Mouse (Mus musculus) gastrocnemius, postnatal 25 days (tissue): Measurements from ENCODE around the gene Dst. TPM values are rescaled to one million over a fixed set of nuclear protein-coding genes. Genes with fewer than 3 reads are reported as not detected.

Source experiments
- DNase-seq: peaks from one replicate; pipeline ENCODE4 v3.0.0; 2022
- total RNA-seq, 2 experiments: library from RNA; stranded (reverse); gene quantifications; 1 replicate in 1 of 2; 2 replicates in 1 of 2; pipeline ENCODE4 v1.2.3; 2021

Gene Dst
- total RNA-seq, 2 experiments from 2014 or later = 184 to 215 TPM

DNA sequence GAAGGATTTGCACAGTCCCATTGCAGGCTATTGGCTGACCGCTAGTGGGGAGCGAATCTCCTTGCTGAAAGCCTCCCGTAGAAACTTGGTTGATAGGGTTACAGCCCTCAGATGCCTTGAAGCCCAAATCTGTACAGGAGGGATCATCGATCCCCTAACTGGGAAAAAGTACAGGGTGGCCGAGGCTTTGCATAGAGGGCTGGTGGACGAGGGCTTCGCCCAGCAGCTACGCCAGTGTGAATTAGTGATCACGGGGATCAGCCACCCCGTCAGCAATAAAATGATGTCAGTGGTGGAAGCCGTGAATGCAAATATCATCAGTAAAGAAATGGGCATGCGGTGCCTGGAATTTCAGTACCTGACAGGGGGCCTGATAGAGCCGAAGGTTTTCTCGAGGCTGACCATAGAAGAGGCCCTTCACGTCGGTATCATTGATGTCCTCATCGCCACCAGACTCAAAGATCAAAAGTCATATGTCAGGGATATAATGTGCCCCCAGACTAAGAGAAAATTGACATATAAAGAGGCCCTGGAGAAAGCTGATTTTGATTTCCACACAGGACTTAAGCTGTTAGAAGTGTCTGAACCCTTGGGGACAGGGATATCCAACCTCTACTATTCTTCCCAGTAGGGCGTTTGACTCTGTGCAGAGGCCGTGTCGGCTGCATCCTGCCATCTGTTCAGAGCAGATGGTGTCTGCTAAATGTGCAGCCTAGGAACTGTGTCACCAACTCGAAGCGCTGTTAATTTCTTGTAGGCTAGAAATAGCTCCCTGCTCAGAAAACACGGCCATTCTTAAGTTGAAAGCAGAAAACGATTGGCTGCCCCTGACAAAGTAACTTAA lies 274.6 kb downstream of the Dst start:
- no peak for DNase-seq

DNA sequence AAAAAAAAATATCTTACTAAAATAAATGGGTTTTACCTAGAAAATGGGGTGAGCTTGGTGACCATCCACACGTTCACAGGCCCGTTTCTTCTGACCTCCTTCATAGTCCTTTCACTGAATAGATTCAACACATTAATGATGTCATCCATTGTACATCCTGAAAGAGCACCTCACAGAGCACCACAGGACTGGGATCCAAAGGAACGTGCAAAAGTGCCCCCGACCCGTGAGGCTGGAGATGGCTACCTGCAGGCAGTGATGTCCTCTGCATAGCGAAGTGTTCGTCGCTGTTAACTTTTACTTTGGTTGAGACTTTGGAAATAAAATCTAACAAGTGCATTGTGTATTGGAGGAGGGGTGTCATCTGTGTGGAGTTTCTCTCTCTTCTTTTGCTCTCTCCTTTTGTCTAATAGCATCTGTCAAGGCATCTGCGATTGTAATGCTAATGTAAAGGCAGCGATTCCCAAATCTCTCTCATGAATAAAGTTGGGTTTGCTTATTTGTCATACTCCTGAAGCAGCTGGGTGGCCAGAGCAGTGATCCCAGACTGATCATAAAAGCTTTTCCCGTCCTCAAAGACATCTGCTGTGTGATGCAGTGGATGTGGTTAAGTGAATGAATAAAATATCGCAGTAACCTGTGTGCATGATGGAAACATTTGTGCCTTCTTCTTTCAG lies 275.4 kb downstream of the Dst start:
- no peak for DNase-seq

DNA sequence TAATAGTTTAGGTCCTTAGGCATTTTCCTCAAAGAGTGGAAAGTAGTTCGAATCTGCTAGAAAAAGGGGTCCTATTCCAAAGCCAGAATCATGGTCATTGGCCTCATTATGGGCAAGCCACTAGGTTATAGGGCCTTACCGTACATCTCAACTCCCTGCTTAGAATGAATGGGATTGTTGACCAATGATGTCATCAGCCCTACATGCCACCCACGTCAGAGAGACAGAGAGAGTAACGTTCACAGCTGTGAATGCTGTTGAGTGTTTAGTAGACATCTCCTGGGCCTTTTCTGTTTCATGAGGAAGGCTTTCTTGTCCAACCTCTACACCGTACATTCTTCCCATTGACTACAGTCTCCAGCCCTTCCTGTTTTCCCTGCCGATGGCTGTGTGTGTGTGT lies 276.2 kb downstream of the Dst start:
- DNase-seq = no peak

DNA sequence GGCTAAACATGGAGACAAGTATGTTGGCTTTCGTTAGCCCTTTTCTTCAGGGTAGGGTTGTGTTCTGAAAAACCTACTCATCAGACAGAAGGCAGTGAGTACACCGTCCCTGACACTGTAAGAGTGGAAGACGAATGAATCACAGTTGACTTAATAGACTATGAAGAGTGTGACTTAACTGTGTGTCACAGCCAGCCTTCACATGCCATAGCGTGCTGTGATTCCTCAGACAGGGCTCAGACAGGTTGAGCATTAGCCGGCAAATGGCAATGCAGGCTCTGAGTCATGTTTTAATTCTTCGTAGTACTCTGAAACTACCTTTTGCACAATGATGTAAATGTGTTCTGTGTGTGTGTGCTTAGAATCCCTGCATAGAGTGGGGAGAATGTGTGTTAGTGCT lies 278.0 kb downstream of the Dst start:
- no peak for DNase-seq

DNA sequence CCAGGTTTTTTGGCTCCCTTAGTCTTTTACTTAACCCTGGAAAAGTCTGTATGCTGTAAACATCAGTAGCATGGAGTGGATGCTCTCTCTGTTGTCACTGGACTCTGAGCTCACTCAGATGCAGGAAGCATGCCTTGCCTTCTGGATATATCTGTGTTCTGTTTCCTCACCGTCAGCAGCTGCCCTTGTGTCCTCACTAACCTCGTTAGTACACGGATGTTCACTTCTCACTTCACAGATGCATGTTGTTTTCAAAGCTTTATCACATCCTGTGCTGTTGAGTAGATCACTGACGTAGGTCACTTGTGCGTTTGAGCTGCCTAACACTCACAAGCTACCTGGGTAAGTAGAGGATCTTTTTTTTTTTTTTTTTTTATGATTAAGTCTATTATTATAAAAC lies 279.5 kb downstream of the Dst start:
- no peak for DNase-seq

DNA sequence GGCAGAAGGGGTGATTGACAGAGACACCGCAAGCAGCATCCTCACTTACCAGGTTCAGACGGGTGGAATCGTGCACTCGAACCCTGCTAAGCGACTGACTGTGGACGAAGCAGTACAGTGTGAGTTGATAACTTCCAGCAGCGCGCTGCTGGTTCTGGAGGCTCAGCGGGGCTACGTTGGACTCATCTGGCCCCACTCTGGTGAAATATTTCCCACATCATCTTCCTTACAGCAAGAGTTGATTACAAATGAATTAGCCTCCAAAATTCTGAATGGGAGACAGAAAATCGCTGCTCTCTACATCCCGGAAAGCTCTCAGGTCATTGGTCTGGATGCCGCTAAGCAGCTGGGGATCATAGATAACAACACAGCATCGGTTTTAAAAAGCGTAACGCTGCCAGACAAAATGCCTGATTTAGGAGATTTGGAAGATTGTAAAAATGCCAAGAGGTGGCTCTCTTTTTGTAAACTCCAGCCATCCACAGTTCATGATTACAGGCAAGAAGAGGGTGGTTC lies 280.8 kb downstream of the Dst start:
- DNase-seq = no peak

DNA sequence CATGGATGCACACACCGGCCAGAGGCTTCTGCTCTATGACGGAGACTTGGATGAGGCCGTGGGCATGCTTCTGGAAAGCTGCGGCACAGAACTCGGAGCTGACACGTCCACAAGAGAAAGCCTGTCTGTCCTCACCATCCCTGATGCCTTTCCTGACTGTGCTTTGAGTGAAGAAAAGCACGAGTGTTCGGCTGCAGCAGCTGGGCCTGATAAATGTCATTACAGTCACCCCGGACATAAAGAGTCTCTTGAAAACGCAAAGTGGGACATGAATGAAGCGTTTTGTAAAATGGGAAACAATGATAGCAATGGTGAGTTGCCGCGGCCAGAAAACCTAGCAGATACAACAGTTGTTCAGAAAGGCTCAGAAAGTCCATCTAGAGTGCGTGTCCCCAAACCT lies 281.3 kb downstream of the Dst start:
- DNase-seq = no peak

DNA sequence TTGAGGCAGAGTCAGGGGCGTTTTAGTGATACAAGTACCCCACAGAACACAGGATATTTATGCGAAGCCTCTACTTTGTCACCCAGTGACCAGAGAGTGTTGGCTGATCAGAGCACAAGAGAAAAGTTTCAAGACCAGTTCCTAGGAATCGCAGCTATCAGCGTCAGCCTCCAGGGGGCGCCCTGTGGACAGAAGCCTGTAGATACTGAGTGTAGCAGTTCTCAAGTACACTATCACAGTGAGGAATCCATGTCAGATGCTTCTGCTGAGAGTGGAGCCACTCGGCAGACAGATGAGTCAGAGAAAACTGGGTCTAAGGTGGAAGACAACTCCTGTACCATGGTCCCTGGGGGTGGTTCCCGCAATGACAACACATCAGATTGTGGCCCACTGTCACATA lies 281.9 kb downstream of the Dst start:
- no peak for DNase-seq

DNA sequence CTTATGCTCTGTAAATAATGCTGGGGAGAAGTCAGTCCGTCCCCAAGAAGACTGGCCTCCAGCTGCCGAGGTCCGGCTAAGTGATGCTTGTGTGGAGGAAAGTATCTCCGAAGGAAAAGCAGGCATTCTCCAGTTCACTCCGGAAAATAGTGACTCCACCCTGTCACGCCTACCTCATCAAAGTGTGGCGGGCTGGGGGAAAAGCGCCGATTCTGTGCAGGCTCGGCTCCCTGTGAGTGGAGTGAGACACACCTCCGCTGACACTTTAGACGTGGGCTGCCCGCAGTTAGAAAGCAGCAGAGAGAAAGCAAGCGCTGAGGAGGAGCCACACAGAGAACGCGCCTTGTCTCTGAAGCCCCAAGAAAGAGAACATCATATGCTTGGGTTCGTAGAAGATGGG lies 284.1 kb downstream of the Dst start:
- no peak for DNase-seq

DNA sequence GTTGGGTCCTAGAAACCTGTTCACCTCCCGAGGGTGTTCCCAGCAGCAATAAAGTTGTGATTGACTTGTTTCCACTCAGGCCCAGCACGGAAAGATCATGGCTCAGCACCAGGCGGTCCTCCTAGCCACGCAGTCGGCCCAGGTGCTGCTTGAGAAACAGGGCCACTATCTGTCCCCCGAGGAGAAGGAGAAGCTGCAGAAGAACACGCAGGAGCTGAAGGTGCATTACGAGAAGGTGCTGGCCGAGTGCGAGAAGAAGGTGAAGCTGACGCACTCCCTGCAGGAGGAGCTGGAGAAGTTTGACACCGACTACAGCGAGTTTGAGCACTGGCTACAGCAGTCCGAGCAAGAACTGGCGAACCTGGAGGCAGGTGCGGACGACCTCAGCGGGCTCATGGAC lies 292.8 kb downstream of the Dst start:
- DNase-seq = no peak

DNA sequence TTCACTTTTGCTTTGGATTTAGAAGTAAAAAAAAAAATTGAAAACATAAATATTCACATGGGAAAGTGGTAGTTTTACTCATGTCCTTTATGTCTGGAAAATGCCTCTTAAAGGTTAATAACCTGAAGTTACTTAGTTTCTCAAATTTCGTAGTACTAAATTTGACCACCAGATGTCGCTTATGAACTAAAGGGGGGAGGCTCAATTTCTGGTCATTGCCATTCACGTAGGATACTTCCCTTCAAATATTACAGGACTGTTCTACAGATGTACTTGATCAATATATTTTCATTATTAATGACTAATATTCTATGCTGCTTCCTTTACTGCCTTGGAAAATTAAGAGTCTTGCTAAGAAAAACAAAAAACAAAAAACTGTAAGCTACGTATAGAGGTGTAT lies 293.5 kb downstream of the Dst start:
- no peak for DNase-seq

DNA sequence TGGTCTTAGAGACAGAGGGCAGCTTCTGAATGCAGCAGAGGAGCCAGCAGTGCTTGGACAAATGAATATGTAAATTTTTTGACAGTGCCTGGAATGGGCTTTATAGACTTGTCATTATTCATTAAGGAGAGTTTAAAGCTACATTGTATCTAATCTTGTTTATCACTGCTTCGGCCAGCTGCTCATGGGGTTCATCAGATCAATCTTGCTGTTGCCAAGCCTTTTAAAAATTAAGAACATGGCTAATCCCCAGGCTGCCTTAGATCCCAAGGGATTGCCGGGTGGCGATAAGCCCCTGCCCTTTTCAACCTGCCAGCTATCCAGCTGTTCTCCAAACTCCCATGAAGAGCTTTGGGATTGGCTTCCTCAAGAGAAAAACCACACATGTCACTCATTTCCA lies 303.7 kb downstream of the Dst start:
- DNase-seq = no peak

DNA sequence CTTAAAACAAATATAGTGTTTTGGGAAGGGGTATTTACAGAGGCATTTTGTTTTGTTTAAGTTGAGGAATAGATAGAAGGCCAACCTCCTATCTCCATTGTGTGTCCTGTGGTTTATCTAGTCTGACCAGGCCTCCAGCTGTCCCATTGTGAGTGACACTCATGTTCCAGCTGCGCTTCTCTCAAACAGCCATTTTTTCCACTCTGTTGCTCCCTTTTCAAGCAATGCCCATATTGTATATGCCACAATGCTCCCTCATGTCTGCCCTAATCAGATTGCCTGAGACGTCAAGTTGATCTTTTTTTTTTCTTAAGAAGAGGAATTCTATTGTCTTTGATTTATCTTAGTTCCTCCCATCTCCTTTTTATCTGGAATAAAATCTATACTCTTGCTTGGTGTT lies 308.4 kb downstream of the Dst start:
- no peak for DNase-seq

DNA sequence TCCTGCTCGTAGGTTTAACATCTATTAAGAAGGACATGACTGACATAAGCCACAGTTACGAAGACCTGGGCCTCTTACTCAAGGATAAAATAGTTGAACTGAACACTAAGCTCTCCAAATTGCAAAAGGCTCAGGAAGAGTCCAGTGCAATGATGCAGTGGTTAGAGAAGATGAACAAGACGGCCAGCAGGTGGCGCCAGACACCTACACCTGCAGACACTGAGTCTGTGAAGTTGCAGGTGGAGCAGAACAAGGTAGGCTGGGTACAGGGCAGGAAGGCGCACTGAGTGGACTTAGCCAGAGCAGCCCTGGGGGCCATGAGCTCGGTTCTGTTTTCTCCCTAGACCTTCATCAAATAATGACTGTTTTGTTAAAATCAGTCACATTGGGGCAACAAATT lies 310.3 kb downstream of the Dst start:
- peak; percentile 50 for DNase-seq

DNA sequence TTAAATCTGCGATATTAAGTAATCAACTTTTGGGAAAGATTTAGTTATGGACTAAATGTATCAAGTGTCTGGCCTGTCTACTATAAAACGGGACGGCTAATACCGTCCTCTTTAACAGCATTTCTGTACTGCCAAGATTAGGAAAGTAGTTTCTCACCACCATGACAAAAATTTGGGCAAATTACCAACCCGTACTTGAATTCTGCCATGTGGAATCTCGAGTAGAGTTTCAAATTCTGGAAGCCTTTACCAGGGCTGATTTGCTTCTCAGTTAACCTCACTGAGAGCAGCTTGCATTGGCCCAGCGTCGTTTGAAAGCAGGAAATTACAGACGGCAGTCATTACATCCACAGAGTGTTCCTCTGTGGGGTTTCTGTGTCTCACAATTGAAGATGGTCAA lies 310.8 kb downstream of the Dst start:
- no peak for DNase-seq

DNA sequence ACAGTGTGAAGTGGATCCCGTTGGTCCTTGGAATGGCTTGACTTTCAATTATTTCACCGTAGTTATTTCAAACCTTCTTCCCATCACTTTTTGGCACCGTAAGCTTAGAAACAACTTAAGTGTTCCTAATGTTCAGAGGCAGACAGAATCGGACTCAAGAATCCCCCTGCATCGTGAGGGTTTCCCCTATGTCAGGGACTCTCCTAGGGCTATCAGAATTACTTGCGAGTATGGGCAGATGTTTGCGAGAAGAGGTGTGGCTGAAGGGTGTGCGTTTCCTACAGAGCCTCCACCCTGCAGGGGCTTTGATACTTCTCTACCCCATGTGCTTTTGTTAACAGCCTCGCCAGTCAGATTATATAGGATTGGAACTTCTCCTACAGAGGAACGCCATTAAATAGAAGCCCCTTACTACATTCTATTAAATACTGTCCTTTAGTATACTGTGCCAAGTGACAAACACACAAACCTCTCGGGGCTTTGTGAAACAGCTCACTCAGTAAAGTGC lies 312.1 kb downstream of the Dst start:
- no peak for DNase-seq

DNA sequence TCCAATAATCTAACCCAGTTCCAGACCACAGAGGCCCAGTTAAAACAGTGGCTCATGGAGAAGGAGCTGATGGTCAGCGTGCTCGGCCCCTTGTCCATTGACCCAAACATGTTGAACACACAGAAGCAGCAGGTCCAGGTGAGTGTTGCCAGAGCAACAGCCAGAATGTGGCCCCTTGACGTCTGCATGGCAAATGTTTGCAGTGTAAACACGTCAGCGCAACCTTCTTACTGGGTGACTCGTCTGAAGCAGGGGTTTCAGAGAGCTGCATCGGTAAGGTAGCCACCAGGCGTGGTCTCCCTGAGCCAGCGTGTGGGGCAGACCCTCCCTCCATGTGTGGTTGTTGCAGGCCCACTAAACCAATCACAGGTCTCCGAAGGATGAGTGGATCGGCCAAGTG lies 315.8 kb downstream of the Dst start:
- DNase-seq = no peak

DNA sequence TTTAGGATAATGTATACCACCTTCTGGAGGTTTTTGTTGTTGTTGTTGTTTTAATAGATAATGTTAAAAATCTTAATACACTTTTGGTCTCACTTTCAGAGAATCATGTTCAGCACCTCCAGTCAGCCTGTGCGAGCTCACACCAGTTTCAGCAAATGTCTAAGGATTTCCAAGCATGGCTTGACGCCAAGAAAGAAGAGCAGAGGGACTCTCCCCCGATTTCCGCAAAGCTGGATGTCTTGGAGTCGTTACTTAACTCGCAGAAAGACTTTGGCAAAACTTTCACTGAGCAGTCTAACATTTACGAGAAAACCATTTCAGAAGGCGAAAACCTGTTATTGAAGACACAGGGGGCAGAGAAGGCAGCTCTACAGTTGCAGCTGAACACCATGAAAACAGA lies 319.7 kb downstream of the Dst start:
- DNase-seq = no peak

DNA sequence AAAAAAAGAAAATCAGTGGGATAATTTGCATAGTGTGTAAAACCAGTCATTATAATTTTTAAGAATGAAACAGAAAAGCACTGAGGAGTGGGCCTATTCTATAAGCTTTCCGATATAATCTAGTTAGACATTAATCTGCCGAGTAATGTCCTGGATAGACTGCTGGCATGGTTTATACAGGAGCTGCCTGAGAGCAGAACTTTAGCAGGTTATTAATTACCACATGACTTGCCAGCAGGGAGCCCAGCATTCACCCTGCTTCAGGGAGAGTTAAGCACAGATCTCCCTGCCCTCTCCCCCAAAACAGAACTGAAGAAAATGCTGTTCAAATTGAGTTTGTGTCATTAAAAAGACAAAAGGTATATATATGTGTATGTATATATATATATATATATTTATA lies 323.0 kb downstream of the Dst start:
- no peak for DNase-seq

DNA sequence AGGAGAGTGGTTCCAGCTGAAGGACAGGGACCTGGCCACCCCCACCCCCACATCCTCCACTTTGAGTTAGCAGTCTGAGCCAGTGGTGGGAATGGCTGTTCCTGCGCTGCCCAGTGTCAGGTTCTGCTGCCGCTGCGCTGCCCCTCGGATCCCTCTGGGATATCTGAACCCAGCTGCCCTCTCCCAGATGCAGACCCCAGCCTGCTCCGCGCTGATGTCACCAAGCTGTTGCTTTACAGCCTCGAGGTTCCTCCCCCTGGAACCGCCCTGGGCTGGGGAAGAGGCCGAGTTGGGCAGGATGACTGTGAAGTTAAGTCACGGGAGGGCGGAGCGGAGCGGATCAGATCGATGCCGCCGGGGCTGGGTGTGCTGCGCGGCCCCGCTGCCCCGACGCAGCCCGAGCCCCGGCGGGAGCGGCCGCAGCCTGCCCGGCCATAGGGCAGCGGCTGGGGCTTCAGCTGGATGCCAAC lies 328.3 kb downstream of the Dst start:
- DNase-seq = peak; percentile 63

DNA sequence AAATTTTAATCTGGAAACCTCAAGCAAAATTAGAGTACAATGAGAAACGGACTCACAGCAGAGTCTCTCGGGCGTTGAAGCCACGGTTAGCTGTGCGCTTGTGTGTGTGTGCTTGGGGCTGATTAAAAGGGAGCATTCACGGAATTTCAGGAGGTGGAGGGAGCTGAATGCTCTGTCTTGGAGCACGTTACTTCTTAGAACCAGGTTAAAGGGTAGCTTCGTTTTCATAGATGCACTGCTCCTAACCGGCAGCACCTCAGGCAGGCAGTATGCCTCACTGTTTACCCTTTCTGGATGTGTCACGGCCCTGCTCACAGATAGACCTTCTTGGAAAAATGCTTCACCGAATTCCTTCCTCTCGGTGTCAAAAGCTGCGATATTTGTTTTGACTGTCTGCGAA lies 329.2 kb downstream of the Dst start:
- no peak for DNase-seq

DNA sequence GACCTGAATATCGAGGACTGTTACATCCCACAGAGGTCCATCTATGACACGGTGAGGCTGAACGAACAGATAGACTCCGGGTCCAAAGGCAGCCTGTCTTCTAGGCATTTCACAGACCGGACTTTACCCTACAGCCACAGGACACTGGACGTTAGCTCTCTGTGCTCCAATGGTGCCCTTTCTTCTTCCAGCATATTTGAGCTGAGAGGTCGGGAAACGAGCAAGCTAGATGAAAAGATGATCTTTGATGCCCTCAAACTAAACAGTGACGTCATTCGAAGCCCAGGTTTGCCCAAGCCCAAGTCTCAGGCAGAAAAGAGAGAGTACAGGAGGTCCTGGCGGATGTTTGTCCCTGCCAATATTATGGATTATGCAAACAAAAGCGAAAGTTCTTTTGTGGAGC lies 329.7 kb downstream of the Dst start:
- no peak for DNase-seq

DNA sequence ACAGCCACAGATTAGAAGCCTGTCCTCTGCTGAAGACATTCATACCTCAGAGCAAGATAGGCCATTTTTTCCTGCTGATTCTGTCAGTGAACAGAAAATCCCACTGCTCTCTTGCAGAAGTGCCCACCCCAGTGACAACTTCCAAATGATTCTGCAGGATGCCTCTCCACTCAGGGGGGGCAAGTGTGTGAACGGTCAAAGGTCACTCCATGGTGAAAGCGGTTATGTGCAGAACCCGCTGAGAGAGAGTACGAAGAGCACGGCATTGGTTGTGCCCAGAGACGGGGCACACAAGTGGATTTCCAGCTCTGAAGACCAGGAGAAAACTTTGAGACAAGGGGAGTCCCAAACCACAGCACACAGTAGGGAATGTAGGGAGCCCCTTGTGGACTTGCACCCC lies 330.2 kb downstream of the Dst start:
- no peak for DNase-seq

DNA sequence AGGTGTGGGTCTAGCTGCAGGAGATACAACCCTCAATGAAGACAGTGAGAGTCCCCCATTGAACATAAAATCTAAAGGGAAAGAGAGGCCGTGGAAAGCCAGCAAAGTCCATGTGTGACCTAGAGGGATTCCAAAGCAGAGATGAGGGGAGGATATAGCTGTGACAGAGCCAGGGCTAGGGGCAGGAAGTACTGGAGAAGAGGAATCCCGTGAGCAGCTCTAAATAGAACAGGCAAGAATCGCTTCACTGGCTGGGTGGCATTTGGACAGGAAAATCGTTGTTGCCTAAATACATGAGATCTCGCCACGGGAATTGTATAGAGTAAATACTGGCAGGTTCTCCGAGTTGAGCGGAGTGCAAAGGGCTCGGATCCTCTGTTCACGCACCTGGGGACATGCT lies 336.7 kb downstream of the Dst start:
- DNase-seq = no peak
